Mouse (Mus musculus): ENCODE measurements around the gene Hnrnph1. TPM values are rescaled to one million over a fixed set of nuclear protein-coding genes. Genes with fewer than 3 reads are reported as not detected.
"Not testable (repeated sequence)": the region's sequence is repeated elsewhere in the genome, so short reads cannot be mapped to it uniquely, and the experiment has no call there.

Hnrnph1 gene
- total and polyA plus RNA-seq, 2 experiments from 2014 or later, result 176 to 244 TPM

GRCm38 (mm10) chr11:50358950-50359861 is 17.6 kb upstream of the Hnrnph1 start:
- Histone ChIP-seq H3K27me3 (ENCODE audit: insufficient read depth, low read length) (no peaks in the 10 kb centered on the region), H3K4me3 (ENCODE audit: low read length) (peak overlapping the region; percentile 55), H3K4me1 (ENCODE audit: insufficient read depth, low read length) (no peaks in the 10 kb centered on the region), H3K9ac (replicated peaks; ENCODE audit: low read length) (peak overlapping the region; percentile 64), H3K4me2 (ENCODE audit: low read depth, low read length) (peak overlapping the region; percentile 90), H3K36me3 (ENCODE audit: insufficient read depth, low read length) (no peaks in the 10 kb centered on the region), H3K9me3 (ENCODE audit: low read length) (no peaks in the 10 kb centered on the region), H3K27ac (peak overlapping the region; percentile 84)
- TF ChIP-seq CTCF (IDR thresholded peaks at IDR 0.05; ENCODE audit: low read depth), result no peak
- 1% methylated on average over 74 of the region's 74 CpGs for WGBS
- DNase-seq (ENCODE audit: low spot score), result peak; percentile 76
- peak; percentile 83 for ATAC-seq

GRCm38 (mm10) chr11:50361282-50361681 is 15.5 kb upstream of the Hnrnph1 start:
- 86% methylated on average over 1 of the region's 1 CpGs for WGBS
- not testable (repeated sequence) for H3K4me3 ChIP-seq (ENCODE audit: low read length)

GRCm38 (mm10) chr11:50364548-50364947 is 12.2 kb upstream of the Hnrnph1 start:
- Histone ChIP-seq H3K9ac (replicated peaks; ENCODE audit: low read length) (no peak overlapping the region), H3K9me3 (ENCODE audit: low read length) (no peaks in the 10 kb centered on the region), H3K4me2 (ENCODE audit: low read depth, low read length) (no peak overlapping the region), H3K27ac (no peak overlapping the region), H3K4me3 (ENCODE audit: low read length) (no peak overlapping the region), H3K4me1 (ENCODE audit: insufficient read depth, low read length) (no peaks in the 10 kb centered on the region), H3K27me3 (ENCODE audit: insufficient read depth, low read length) (no peaks in the 10 kb centered on the region), H3K36me3 (ENCODE audit: insufficient read depth, low read length) (no peaks in the 10 kb centered on the region)
- peak; percentile 89 for DNase-seq (ENCODE audit: low spot score)
- TF ChIP-seq CTCF (IDR thresholded peaks at IDR 0.05; ENCODE audit: low read depth), result peak; percentile 89
- ATAC-seq, result peak; percentile 76
- whole genome bisulfite sequencing, result 7% methylated on average over 4 of the region's 4 CpGs

More at GRCm38 (mm10) chr11:50361282-50361681, 15.5 kb upstream of the Hnrnph1 start:
- H3K36me3 ChIP-seq (ENCODE audit: insufficient read depth, low read length); H3K4me2 ChIP-seq (ENCODE audit: low read depth, low read length); H3K4me1 ChIP-seq (ENCODE audit: insufficient read depth, low read length); H3K27me3 ChIP-seq (ENCODE audit: insufficient read depth, low read length); DNase-seq (ENCODE audit: low spot score); ATAC-seq; H3K27ac ChIP-seq; H3K9me3 ChIP-seq (ENCODE audit: low read length); H3K9ac ChIP-seq (replicated peaks; ENCODE audit: low read length): not testable (repeated sequence)

- no peaks in the 10 kb centered on the region for H3K36me3 ChIP-seq (ENCODE audit: insufficient read depth, low read length)
- ATAC-seq (no peak), DNase-seq (ENCODE audit: low spot score) (no peak)
- TF ChIP-seq CTCF (IDR thresholded peaks at IDR 0.05; ENCODE audit: low read depth), result no peak
- no peak overlapping the region for H3K9ac ChIP-seq (replicated peaks; ENCODE audit: low read length)
- no peak overlapping the region for H3K27ac ChIP-seq
- H3K27me3 ChIP-seq (ENCODE audit: insufficient read depth, low read length), result no peaks in the 10 kb centered on the region
- H3K4me2 ChIP-seq (ENCODE audit: low read depth, low read length), result no peak overlapping the region
- no peaks in the 10 kb centered on the region for H3K4me1 ChIP-seq (ENCODE audit: insufficient read depth, low read length)
- H3K4me3 ChIP-seq (ENCODE audit: low read length), result no peak overlapping the region
- no peaks in the 10 kb centered on the region for H3K9me3 ChIP-seq (ENCODE audit: low read length)
These were observed 11.5 kb upstream of the Hnrnph1 start for GRCm38 (mm10) chr11:50365322-50365721.

GRCm38 (mm10) chr11:50367531-50367930 is 9.3 kb upstream of the Hnrnph1 start:
- no peak overlapping the region for H3K4me3 ChIP-seq (ENCODE audit: low read length)
- no peaks in the 10 kb centered on the region for H3K36me3 ChIP-seq (ENCODE audit: insufficient read depth, low read length)
- no peaks in the 10 kb centered on the region for H3K9me3 ChIP-seq (ENCODE audit: low read length)
- no peaks in the 10 kb centered on the region; the same call in 1 of the 2 replicates for H3K4me1 ChIP-seq (ENCODE audit: insufficient read depth, low read length)
- H3K27me3 ChIP-seq (ENCODE audit: insufficient read depth, low read length), result no peaks in the 10 kb centered on the region
- H3K9ac ChIP-seq (replicated peaks; ENCODE audit: low read length), result no peak overlapping the region
- no peak for DNase-seq (ENCODE audit: low spot score)
- H3K4me2 ChIP-seq (ENCODE audit: low read depth, low read length), result no peak overlapping the region
- TF ChIP-seq CTCF (IDR thresholded peaks at IDR 0.05; ENCODE audit: low read depth), result no peak
- H3K27ac ChIP-seq, result no peak overlapping the region
- 94% methylated on average over 9 of the region's 9 CpGs for WGBS
- ATAC-seq, result no peak

GRCm38 (mm10) chr11:50369360-50369911 is 7.4 kb upstream of the Hnrnph1 start:
- Histone ChIP-seq H3K9me3 (ENCODE audit: low read length) (no peaks in the 10 kb centered on the region), H3K4me3 (ENCODE audit: low read length) (no peak overlapping the region), H3K4me1 (ENCODE audit: insufficient read depth, low read length) (no peaks in the 10 kb centered on the region; the same call in 1 of the 2 replicates), H3K27ac (no peak overlapping the region), H3K9ac (replicated peaks; ENCODE audit: low read length) (no peak overlapping the region), H3K4me2 (ENCODE audit: low read depth, low read length) (no peak overlapping the region), H3K36me3 (ENCODE audit: insufficient read depth, low read length) (no peaks in the 10 kb centered on the region), H3K27me3 (ENCODE audit: insufficient read depth, low read length) (no peaks in the 10 kb centered on the region)
- no peak for TF ChIP-seq CTCF (IDR thresholded peaks at IDR 0.05; ENCODE audit: low read depth)
- DNase-seq (ENCODE audit: low spot score) (no peak), ATAC-seq (no peak)
- 93% methylated on average over 5 of the region's 5 CpGs for WGBS

Data from hindbrain, postnatal 0 days (tissue).